Mouse (Mus musculus): ENCODE measurements around the gene Wnt10a.

Wnt10a gene

GRCm38 (mm10) chr1:74784041-74784759 lies 7.1 kb upstream of the Wnt10a start:
- peak; percentile 62 for DNase-seq (ENCODE audit: low read depth, low spot score)

- peak; percentile 85 for DNase-seq (ENCODE audit: low read depth, low spot score)
These were observed 3.5 kb upstream of the Wnt10a start for GRCm38 (mm10) chr1:74787846-74788245.

- peak; percentile 17 for DNase-seq (ENCODE audit: low read depth, low spot score)
These were observed 2.6 kb upstream of the Wnt10a start for GRCm38 (mm10) chr1:74788603-74789176.

- DNase-seq (ENCODE audit: low read depth, low spot score) = no peak
These were observed 1.2 kb upstream of the Wnt10a start for GRCm38 (mm10) chr1:74790095-74790494.

- no peak for DNase-seq (ENCODE audit: low read depth, low spot score)
These were observed 1.7 kb downstream of the Wnt10a start for GRCm38 (mm10) chr1:74792831-74793660.

- DNase-seq (ENCODE audit: low read depth, low spot score) = peak; percentile 52
These were observed 3.3 kb downstream of the Wnt10a start for GRCm38 (mm10) chr1:74794487-74795144.

- DNase-seq (ENCODE audit: low read depth, low spot score) = peak; percentile 23
These were observed 3.8 kb downstream of the Wnt10a start for GRCm38 (mm10) chr1:74795145-74795529.

- DNase-seq (ENCODE audit: low read depth, low spot score) = no peak
These were observed 6.1 kb downstream of the Wnt10a start for GRCm38 (mm10) chr1:74797459-74797858.

GRCm38 (mm10) chr1:74800424-74800888 lies 9.1 kb downstream of the Wnt10a start:
- peak; percentile 64 for DNase-seq (ENCODE audit: low read depth, low spot score)

- DNase-seq (ENCODE audit: low read depth, low spot score) = no peak
These were observed 10.4 kb downstream of the Wnt10a start for GRCm38 (mm10) chr1:74801631-74802140.

- DNase-seq (ENCODE audit: low read depth, low spot score) = peak; percentile 88
These were observed 11.7 kb downstream of the Wnt10a start for GRCm38 (mm10) chr1:74802795-74803656.

- no peak for DNase-seq (ENCODE audit: low read depth, low spot score)
These were observed 13.0 kb downstream of the Wnt10a start for GRCm38 (mm10) chr1:74804211-74804870.

- DNase-seq (ENCODE audit: low read depth, low spot score) = no peak
These were observed 14.1 kb downstream of the Wnt10a start for GRCm38 (mm10) chr1:74805340-74805835.

- DNase-seq (ENCODE audit: low read depth, low spot score) = no peak
These were observed 14.5 kb downstream of the Wnt10a start for GRCm38 (mm10) chr1:74805843-74806242.

- peak; percentile 87 for DNase-seq (ENCODE audit: low read depth, low spot score)
These were observed 15.3 kb downstream of the Wnt10a start for GRCm38 (mm10) chr1:74806360-74807311.

- DNase-seq (ENCODE audit: low read depth, low spot score) = no peak
These were observed 16.3 kb downstream of the Wnt10a start for GRCm38 (mm10) chr1:74807551-74808071.

GRCm38 (mm10) chr1:74808078-74808477 lies 16.8 kb downstream of the Wnt10a start:
- peak; percentile 93 for DNase-seq (ENCODE audit: low read depth, low spot score)

- peak; percentile 28 for DNase-seq (ENCODE audit: low read depth, low spot score)
These were observed 17.7 kb downstream of the Wnt10a start for GRCm38 (mm10) chr1:74809007-74809406.

Measured in CD4-positive, CD25-positive, alpha-beta regulatory T cell, adult 2 months (primary cell).